Mouse (Mus musculus) embryo, embryonic 11 days (tissue): ENCODE results near the gene Wdsub1.

Experiments used
- DNase-seq: peaks from one replicate; pipeline ENCODE4 v3.0.0-alpha.2; 2015

Wdsub1 gene

DNA sequence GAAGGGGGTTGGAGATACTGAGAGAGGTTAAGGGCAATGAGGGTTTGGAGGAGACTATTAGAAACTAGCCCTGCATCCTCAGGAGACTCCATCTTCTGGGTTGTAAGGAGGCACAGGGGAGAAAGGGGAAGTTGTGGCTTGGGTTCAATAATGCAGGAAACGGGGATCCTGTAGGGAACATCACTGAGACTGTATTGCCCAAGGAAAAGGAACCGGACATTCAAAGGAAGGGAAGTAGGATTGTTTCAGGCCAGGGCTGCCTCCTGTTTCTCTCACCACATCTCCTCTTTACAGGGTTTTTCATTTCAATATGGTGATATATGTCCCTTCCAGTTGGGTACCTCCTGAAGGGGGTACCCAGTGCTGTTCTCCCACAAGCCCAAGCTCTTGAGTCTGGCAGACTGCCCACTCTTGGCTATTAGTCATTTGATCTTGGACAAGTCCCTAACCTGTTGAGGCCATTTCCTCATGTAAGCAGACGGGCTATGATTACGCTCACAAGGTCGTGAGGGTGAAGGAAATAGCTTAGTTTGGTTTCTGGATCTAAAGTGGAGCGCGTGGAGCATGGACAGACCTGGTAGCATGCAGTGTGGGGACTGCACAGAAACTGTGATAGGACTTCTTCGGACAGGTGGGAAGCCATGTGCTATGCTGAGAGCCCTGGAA, 79.5 kb downstream of the Wdsub1 start:
- no peak for DNase-seq
